Mouse (Mus musculus) G1E (cell line): ENCODE results near the gene Ndp.

Experiments
- CTCF ChIP-seq: IDR thresholded peaks from 2 replicates; pipeline ENCODE4 v1.5.1; 2012; ENCODE audit warnings: low read depth, low read length, inconsistent platforms, mixed read lengths
- GATA1 ChIP-seq: IDR thresholded peaks from 2 replicates; pipeline ENCODE4 v1.6.1; 2012; ENCODE audit warnings: borderline replicate concordance, low read length, inconsistent platforms, mixed read lengths
- GATA2 ChIP-seq: IDR thresholded peaks from 2 replicates; pipeline ENCODE4 v1.6.1; 2012; ENCODE audit warnings: low read depth, low read length, inconsistent platforms, borderline replicate concordance
- POLR2AphosphoS5 ChIP-seq: IDR thresholded peaks from 2 replicates; pipeline ENCODE4 v1.6.1; 2012; ENCODE audit warnings: low read depth, low read length, inconsistent platforms; ENCODE audit not compliant: insufficient replicate concordance
- TAL1 ChIP-seq: conservative IDR thresholded peaks from 2 replicates; pipeline ENCODE4 v1.6.1; 2012; ENCODE audit warnings: low read depth, low read length, inconsistent platforms, mixed read lengths

- TF ChIP-seq POLR2AphosphoS5, result no peak
- TF ChIP-seq CTCF, result no peak
- no peak for TF ChIP-seq GATA2
- TF ChIP-seq TAL1, result no peak
- TF ChIP-seq GATA1, result no peak
These were observed 17.0 kb downstream of the Ndp start for GRCm38 (mm10) chrX:16894377-16895175.
